Mouse (Mus musculus): ENCODE measurements around the gene Hist1h2ah.

Hist1h2ah gene

DNA sequence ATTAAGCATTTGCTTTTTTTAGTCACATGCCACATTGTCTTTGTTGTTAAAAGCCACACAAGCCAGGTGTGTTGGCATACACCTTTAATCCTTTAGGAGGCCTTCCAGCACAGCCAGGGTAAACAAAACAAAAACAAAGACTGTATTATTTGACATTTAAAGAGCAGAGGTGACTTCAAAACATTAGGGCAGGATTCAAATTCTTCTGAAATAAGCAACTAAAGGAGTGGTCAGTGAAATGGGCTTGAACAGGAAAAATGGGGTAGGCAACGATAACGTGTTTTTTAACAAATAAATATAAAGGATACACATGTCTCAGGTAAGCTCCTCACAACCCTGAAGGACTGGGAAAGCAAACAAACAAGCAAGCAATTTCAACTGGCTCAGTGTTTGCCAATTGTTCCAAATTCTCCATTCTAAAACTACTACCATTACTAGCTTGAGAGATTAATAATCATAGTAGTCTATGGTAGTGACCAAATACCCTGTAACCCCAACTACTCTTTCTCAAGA lies 4.6 kb upstream of the Hist1h2ah start:
- CTCF ChIA-PET = interaction anchor here (0.6 to 1.5 kb wide), 3 partner anchors 9 to 1356 kb away, joined by 3 to 4 read pairs (median 4); no protein-coding TSS in a partner anchor

DNA sequence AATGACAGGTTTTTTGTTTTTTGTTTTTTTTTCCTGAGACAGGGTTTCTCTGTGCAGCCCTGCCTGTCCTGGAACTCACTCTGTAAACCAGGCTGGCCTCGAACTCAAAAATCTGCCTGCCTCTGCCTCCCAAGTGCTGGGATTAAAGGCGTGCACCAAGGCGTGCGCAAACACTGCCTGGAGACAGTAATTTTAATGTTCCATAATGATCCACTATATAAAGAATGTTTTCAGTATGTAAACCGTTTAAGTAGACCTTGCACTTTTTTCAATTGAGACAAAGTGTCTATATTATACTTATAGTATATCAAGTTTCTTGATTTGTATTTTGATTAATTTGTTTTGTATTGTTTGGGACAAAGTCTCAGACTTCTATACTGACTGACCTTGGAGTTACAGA lies 4.0 kb upstream of the Hist1h2ah start:
- CTCF ChIA-PET = interaction anchor here (1.1 kb wide), 1 partner anchor 8 kb away, joined by 4 read pairs; no protein-coding TSS in a partner anchor

DNA sequence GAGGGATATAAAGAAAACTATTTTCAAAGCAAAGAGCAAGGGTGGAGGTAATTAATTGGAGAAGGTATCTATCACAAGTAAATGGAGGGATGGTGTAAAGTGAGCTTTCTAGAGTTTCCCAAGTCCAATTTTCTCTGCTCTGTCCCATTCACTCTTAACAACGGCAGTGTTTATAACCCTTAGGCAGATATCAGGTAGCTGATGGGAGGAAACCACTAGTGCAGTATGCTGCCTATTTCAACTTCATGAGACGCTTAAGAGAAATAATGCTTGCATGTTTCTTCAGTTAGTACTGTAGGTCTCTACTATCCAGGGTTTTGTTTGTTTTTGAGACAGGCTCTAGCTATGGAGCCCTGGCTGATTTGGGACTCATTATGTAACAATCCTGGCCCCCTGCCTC lies 2.0 kb upstream of the Hist1h2ah start:
- CTCF ChIA-PET = interaction anchor here (0.6 to 0.7 kb wide), 4 partner anchors 58 to 1523 kb away, joined by 3 to 6 read pairs (median 4); no protein-coding TSS in a partner anchor

DNA sequence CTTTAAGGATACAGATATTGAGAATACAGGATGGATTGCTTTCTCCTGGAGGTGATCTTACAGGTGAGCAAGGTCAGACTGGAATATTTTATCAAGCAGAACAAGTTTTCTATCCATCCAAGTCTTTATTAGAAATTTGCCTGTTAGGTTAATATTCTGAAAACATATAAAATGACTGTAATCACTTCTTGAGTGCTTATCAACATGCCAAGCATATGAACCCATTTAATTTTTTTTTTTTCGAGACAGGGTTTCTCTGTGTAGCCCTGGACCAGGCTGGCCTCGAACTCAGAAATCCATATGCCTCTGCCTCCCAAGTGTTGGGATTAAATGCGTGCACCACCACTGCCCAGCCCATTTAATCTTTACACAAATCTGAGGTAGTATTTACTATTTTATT lies 1.6 kb upstream of the Hist1h2ah start:
- CTCF ChIA-PET = interaction anchor here (0.6 kb wide), 2 partner anchors 58 to 346 kb away, joined by 3 to 4 read pairs; no protein-coding TSS in a partner anchor

DNA sequence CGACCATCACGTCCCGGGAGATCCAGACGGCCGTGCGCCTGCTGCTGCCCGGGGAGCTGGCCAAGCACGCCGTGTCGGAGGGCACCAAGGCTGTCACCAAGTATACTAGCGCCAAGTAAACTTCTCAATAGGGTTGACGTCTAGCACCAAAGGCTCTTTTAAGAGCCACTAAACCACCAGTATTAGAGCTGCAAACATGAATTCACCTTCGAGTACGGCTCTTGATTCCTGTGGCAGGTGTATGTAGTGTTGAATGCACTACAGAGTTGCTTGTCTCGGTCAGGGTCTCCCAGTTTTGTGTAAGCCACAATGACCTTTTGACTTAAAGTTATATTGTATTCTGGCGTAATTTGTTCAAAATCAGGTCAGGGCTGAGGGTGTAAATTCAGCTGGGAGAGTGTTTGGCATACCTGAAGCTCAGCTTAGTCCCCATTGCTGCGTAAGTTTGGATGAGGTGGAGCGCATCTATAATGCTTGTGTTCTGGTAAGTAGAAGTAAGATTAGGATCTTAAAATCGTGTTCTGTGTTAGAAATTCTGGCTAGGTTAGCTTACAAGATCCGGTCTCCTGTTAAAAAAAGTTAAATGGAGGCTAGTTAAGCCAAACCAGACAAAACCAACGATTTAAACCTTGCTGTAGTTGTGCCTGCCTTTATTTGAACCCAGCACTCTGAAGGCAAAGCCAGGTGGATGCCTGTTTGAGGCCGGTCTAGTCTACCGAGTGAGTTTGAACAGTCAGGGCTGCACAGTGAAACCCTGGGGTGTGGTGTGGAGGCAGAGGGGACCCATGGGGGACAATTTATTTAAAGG lies 985 bp upstream of the Hist1h2ah start:
- CTCF ChIA-PET = interaction anchor here (0.6 kb wide), 1 partner anchor 57 kb away, joined by 3 read pairs; no protein-coding TSS in a partner anchor

DNA sequence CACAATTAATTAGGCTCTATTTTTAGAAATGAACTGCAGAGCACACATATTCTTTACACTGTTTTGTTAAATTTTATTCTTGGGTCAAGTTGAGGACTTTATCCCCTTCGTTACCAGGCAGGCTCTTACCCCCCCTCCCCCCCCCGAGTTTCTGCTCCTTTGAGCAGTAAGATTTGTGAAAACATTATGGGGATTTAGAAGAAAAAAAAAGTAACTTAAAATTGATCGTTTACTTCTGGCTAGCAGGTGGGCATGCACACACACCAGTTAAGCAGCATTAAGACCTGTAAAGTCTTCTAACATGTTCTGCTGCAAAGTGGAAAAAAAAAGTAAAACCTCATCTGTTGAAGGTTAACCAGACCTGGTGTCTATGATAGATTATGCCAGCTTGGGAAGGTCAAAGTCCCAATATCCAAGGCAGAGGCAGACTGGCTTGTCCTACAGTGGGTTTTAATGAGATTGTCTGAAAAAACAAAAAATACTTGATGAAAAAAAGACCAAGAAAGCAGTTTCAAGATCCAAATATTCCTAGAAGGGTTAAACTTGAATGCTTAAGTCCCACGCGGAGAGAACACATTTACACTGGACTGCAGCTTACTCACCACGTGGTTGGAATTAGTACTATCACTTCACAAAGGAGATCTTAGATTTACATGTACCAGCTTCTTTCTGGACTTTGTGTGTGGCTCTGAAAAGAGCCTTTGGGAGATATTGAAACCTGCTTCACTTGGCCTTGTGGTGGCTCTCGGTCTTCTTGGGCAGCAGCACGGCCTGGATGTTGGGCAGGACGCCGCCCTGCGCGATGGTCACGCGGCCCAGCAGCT lies 713 bp downstream of the Hist1h2ah start:
- CTCF ChIA-PET = no interaction called here

DNA sequence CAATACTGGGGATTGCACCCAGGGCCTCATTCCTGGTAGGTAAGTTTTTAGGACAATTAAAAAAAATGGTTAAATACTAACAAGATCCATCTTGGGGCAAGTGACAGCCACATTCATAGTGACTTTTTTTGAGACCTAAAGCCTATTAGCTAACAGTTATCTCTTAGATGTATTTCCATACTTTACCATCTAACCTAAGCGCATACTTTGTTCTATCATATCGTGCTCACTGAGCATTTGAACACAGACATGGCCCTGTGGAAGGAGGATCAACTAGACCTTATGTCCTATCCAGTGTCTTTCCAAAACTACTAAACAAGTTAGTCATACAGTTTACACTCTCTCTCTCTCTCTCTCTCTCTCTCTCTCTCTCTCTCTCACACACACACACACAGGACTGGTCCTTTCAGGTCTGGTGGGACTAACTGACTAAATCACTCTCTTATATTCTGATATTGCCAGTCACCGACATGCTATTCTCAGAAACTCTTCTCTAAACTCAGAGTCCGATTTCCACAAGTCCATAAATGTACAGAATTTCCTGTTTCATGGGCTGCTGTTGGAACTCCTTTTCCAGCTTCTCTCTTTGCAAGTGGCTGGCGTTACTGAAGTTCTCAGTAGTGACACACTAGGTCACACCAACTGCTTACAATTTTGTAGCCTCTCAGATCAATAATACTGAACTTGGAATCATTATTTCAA lies 1.5 kb downstream of the Hist1h2ah start:
- CTCF ChIA-PET = interaction anchor here (0.7 kb wide), 2 partner anchors 60 to 1401 kb away, joined by 4 to 11 read pairs; no protein-coding TSS in a partner anchor

DNA sequence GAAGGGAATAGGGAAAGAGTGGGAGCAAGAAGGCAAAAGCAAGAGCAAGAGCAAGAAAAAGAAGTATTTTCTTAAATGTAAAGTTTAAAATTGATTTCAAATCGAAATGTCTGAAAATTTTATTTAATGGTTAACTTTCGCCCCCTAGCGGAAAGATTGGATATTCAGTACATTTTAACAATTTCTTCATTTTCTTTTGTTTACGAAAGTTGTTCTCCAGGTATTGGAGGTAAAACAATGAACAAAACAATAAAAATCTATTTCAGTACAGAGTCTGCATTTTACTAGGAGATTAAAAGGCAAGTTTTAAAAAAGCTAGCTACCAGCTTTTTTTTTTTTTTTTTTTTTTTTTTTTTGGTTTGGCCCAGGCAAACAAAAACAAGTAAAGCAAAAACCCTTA lies 4.9 kb downstream of the Hist1h2ah start:
- CTCF ChIA-PET = interaction anchor here (0.5 to 1.1 kb wide), 6 partner anchors 9 to 1556 kb away, joined by 3 to 17 read pairs (median 4); partner anchors contain the start of gene Hist1h4k

DNA sequence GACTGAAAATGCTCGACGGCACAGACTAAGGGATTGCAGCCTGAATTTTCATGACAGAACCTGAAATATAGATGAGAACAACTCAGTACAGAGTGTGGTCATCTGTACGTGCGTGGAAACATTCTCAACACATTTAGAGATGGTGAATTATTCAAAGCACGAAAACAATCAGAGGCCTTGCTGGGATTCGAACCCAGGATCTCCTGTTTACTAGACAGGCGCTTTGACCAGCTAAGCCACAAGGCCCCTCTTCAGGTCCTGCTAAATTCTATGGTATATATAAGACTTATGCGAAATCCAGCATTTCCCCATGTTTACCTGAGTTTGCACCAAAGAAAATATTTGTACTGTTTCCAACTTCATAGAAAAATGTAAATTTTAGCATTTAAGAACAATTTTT lies 5.4 kb downstream of the Hist1h2ah start:
- CTCF ChIA-PET = interaction anchor here (0.5 to 2.0 kb wide), 3 partner anchors 10 to 312 kb away, joined by 3 to 10 read pairs (median 4); no protein-coding TSS in a partner anchor

DNA sequence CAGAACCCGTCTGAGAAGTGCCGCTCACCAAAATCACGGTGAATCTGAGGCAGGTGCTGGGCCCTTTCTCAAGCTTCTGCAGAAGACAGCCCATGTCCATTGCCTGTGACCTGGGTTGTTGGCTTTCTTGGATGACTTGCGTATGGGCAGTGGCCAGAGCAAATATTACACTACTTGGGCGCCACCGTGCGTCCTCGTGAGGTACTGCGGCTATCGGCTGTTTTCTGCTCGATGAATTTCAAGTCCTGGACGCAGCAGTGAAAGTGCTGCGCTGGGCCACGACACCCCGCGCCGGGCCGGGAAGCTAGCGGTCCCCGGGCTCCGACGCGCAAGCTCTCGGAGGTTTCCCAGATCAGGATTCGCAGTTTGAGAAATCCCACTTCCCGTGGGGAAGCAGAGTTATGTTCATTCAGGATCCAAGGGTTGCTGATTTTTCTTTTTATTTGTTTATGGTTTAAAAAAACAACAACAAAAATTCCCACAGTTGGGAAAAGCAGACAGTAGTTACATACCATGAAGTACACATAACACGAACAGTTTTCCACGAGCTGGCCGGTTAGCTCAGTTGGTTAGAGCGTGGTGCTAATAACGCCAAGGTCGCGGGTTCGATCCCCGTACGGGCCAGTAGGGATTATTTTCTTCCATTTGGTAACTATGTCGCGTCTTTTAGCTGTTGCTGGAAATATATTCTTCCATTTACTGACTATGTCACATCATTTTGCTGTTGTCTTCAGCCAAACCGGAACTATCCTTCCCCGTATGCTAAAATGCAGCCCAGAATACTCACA lies 6.5 kb downstream of the Hist1h2ah start:
- CTCF ChIA-PET = interaction anchor here (0.6 to 2.0 kb wide), 6 partner anchors 11 to 1403 kb away, joined by 3 to 10 read pairs (median 4); no protein-coding TSS in a partner anchor

DNA sequence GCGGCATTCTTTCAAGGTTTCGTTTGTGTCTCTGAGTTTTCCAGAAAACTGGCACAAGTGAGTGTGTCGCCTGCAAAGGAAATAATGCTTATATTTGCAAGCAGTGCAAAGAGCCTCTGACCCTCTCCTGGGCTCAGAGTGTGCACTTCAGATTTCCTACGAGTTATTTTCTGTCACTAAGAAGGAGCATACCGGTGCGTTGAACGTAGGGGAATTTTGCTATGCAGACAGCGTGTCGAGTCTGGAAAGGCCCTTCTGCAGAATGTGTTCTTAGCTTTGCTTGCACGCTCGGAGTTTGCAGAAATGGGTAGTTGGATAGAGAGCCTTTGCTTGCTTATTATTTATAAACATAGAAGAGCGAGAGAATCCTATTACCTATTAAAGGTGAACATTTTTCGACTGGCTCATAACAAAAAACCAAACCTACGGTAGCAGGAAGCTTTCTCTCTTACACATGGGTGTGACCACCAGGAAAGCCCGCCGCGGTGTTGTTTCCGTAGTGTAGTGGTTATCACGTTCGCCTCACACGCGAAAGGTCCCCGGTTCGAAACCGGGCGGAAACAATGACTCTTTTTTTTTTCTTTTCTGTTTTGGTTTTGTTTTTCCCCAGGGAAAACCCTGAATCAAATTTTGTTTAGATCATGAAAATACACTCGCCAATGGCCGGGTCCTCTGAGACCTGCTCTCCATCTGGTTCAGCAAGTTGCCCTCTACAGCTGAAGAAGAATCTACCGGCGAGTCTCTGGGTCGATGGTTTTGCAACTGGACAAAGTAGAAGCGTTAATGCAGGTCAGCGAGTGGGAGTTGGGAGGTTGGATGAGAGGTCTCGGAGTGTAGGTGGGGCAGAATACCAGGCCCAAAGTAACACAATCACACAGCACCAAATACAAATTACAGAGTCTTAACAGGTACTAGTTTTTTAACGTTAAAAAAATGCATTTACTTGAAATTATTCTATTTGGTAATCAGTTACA lies 9.0 kb downstream of the Hist1h2ah start:
- CTCF ChIA-PET = interaction anchor here (1.0 kb wide), 1 partner anchor 8 kb away, joined by 4 read pairs; no protein-coding TSS in a partner anchor

DNA sequence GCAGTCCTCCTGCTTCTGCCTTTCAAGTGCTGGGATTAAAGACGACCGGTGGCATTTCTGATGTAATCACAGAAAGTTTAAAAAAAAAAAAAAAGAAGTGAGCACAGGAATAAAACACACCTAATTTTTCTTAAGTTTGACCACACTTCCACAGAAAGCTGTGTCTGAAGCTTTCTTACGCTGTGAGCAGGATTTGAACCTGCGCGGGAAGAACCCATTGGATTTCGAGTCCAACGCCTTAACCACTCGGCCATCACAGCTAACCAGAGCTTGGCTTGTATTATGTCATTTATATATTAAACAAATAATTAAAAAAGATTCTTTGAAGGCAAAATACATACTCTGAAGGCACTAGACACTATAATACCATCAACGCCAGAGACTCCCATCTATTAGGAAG lies 13.1 kb downstream of the Hist1h2ah start:
- CTCF ChIA-PET = interaction anchor here (0.7 to 1.6 kb wide), 3 partner anchors 16 to 678 kb away, joined by 4 to 7 read pairs (median 6); no protein-coding TSS in a partner anchor

DNA sequence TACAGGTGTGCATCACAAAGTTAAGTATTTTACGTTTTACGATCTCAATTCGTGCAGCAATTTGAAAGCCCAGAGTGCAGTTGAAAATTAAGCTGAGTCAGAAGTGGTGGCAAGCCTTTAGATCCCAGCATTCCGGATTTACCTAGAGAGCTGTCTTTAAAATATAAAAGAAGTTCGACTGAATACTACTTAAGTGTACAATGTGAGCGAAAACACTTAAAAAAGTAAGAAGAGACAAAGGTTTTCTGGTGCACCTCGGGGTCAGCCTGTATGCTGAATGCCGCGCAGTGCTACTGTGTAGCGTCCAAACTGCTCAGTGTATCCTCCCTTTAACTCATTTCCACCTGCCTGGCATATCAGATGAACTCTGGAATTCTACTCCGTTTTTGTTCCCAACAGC lies 13.8 kb downstream of the Hist1h2ah start:
- CTCF ChIA-PET = interaction anchor here (1.6 kb wide), 1 partner anchor 48 kb away, joined by 6 read pairs; no protein-coding TSS in a partner anchor

DNA sequence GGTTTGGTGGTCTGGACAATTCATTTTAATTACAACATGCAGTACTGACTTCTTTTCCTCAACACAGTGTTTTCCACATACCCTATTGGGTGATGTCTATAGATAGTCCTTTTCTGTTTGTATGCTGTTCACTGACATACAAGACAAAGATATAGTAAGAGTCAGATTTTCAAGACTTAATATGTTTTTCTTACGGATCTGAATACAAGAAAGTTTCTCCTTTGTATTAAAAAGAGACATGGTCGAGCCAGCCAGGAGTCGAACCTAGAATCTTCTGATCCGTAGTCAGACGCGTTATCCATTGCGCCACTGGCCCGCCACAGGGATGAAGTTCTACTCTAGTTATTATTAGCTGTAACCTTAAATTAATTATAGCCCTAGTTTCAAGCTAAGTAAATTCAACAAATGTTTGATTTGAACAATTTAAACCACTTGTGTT lies 14.4 kb downstream of the Hist1h2ah start:
- CTCF ChIA-PET = interaction anchor here (1.6 kb wide), 1 partner anchor 47 kb away, joined by 6 read pairs; no protein-coding TSS in a partner anchor

DNA sequence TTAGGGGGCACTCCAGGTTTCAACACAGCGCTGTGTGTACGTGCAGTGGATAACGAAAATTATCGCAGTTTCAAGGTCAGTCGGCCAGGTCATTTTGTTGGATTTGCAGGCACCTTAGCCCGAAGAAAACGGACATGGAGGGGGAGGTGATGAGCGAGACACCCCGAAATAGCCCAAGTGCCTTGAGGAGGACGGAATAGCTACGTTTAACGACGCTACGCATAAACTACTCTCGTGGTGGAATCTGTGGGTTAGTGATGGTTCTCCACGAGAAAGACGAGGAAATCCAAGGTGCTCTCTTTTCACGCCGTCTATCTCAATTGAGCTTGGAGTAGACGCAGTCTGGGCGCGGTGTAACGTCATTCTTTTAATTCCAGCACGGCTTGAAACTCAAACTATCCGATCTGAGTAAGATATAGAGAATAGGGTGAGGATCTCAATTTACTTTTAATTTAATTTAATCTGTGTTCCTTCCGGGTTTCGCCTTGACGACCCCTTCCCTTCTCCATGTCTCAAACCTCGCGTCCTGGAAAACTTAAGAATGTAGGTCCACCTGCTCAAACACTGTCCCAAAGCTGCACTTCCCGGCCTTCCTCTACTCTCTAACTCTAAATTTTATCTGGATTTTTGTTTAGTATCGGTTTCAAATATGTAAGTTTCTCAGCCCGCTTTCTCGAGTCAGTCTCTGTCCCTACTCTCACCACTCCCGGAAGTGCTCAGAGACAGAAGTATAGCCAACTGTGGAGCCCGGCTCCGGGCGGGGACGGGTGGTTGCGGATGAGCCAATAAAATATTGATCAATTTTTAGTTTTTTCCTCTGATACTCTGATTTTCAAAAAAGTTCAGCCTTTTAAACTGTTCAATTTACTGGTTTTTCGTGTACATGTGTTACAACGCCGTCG lies 15.2 kb downstream of the Hist1h2ah start:
- CTCF ChIA-PET = interaction anchor here (0.6 to 1.4 kb wide), 2 partner anchors 10 to 14 kb away, joined by 4 to 6 read pairs; no protein-coding TSS in a partner anchor

DNA sequence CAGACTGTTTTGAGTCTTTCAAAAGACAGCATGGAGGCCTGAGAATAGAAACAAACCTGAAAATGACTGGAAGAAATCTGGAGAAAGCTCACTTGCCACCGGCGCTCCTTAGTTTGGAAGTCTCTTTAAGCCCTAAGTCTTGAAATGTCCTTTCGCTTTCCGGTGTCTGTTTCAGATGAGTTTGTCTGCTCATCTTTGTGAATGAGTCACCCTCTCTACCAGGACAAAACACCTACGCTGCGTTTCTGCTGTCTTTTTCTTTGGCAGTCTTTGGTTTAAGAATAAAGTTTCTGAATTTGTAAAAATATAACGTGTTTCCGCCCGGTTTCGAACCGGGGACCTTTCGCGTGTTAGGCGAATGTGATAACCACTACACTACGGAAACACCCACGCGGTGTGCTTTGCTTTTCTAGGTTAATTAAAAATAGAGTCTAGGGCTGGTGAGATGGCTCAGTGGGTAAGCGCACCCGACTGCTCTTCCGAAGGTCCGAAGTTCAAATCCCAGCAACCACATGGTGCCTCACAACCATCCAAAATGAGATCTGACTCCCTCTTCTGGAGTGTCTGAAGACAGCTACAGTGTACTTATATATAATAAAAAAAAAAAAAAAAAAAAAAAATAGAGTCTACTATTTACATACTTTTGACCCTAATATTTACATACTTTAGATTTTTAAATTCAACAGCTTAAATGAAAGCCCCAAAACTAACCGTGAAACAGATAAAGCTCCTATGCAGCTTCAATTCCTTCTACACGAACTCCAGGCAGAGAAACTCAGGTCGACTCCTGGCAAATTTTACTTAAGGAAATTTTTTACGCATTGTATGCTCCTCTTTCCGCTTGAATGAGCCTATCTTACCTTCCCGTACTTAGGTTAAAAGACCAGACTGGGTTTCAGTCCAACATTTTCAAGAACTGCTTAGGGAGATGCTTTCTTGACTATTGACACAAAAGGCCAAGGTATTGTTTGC lies 19.6 kb downstream of the Hist1h2ah start:
- CTCF ChIA-PET = interaction anchor here (0.6 to 2.9 kb wide), 4 partner anchors 10 to 133 kb away, joined by 3 to 12 read pairs (median 4); no protein-coding TSS in a partner anchor
